Mouse (Mus musculus) MEL (cell line): ENCODE data around the gene Acsl3. TPM values are rescaled to one million over a fixed set of nuclear protein-coding genes. Genes with fewer than 3 reads are reported as not detected.

Experiments used
- DNase-seq: peaks from one replicate; pipeline ENCODE4 v3.0.0; 2011; ENCODE audit warnings: low read depth, low spot score
- H3K27ac ChIP-seq: 2 replicates; pipeline ENCODE4 v1.5.1; 2012; ENCODE audit warnings: low read depth, mild to moderate bottlenecking, control low read depth, low read length, moderate library complexity; ENCODE audit not compliant: control insufficient read depth
- H3K27me3 ChIP-seq, 2 experiments: fragments of 150-350 bp in 1 of 2; sonication (generic) in 1 of 2; 2 replicates each; pipeline ENCODE4 v1.6.1; 2012; ENCODE audit warnings: low read length in 2 of 2, mild to moderate bottlenecking in 2 of 2, improper control_type of control experiment in 1 of 2, moderate library complexity in 1 of 2; ENCODE audit not compliant: insufficient read depth in 2 of 2, control insufficient read depth in 1 of 2
- H3K36me3 ChIP-seq, 2 experiments: 2 replicates each; pipeline ENCODE4 v1.6.1; 2012 to 2014; ENCODE audit warnings: low read length in 2 of 2, improper control_type of control experiment in 1 of 2, inconsistent platforms in 1 of 2, mild to moderate bottlenecking in 1 of 2; ENCODE audit not compliant: insufficient read depth in 2 of 2, control insufficient read depth in 1 of 2
- H3K4me1 ChIP-seq, 2 experiments: fragments of 150-350 bp in 1 of 2; sonication (generic) in 1 of 2; 2 replicates each; pipeline ENCODE4 v1.6.1; 2012; ENCODE audit warnings: low read length in 2 of 2, improper control_type of control experiment in 1 of 2, mild to moderate bottlenecking in 1 of 2; ENCODE audit not compliant: insufficient read depth in 2 of 2, control insufficient read depth in 1 of 2
- H3K4me3 ChIP-seq, 2 experiments: fragments of 150-350 bp in 1 of 2; sonication (generic) in 1 of 2; 2 replicates each; pipeline ENCODE4 v1.5.1; 2012; ENCODE audit warnings: low read depth in 2 of 2, low read length in 2 of 2, mild to moderate bottlenecking in 2 of 2, moderate library complexity in 2 of 2, control low read depth in 1 of 2, improper control_type of control experiment in 1 of 2; ENCODE audit not compliant: control insufficient read depth in 1 of 2, insufficient read depth in 1 of 2
- H3K79me2 ChIP-seq: 2 replicates; pipeline ENCODE4 v1.6.1; 2012; ENCODE audit warnings: mild to moderate bottlenecking, low read length, moderate library complexity; ENCODE audit not compliant: control insufficient read depth, poor library complexity, insufficient read depth
- H3K9ac ChIP-seq: 2 replicates; pipeline ENCODE4 v1.6.1; 2012; ENCODE audit warnings: low read depth, mild to moderate bottlenecking, control low read depth, low read length, moderate library complexity; ENCODE audit not compliant: control insufficient read depth, poor library complexity, severe bottlenecking
- H3K9me3 ChIP-seq: fragments of 150-350 bp; sonication (generic); replicated peaks from 2 replicates; pipeline ENCODE4 v1.6.1; 2012; ENCODE audit warnings: mild to moderate bottlenecking, low read length, improper control_type of control experiment, moderate library complexity; ENCODE audit not compliant: insufficient read depth
- CHD1 ChIP-seq: IDR thresholded peaks from 2 replicates; pipeline ENCODE4 v1.6.1; 2012; ENCODE audit warnings: low read depth, mild to moderate bottlenecking, inconsistent platforms, low read length, improper control_type of control experiment
- CHD2 ChIP-seq: IDR thresholded peaks from 2 replicates; pipeline ENCODE4 v1.6.1; 2011; ENCODE audit warnings: low read length, improper control_type of control experiment
- E2F4 ChIP-seq: IDR thresholded peaks from 2 replicates; pipeline ENCODE4 v1.6.1; 2011; ENCODE audit warnings: low read depth, low read length, improper control_type of control experiment, borderline replicate concordance
- ELF1 ChIP-seq: IDR thresholded peaks from 2 replicates; pipeline ENCODE4 v1.6.1; 2014; ENCODE audit warnings: low read depth, mild to moderate bottlenecking, inconsistent platforms, low read length, improper control_type of control experiment, moderate library complexity
- GABPA ChIP-seq: IDR thresholded peaks from 2 replicates; pipeline ENCODE4 v1.6.1; 2012; ENCODE audit warnings: low read depth, mild to moderate bottlenecking, inconsistent platforms, low read length, improper control_type of control experiment, moderate library complexity
- MAX ChIP-seq: IDR thresholded peaks from 2 replicates; pipeline ENCODE4 v1.6.1; 2011; ENCODE audit warnings: low read length, improper control_type of control experiment
- MAZ ChIP-seq: IDR thresholded peaks from 2 replicates; pipeline ENCODE4 v1.6.1; 2012; ENCODE audit warnings: low read depth, mild to moderate bottlenecking, inconsistent platforms, low read length, improper control_type of control experiment
- MYB ChIP-seq: IDR thresholded peaks from 2 replicates; pipeline ENCODE4 v1.6.1; 2011; ENCODE audit warnings: mild to moderate bottlenecking, low read depth, low read length, improper control_type of control experiment
- NRF1 ChIP-seq: IDR thresholded peaks from 2 replicates; pipeline ENCODE4 v1.6.1; 2014; ENCODE audit warnings: low read depth, mild to moderate bottlenecking, inconsistent platforms, low read length, improper control_type of control experiment, moderate library complexity; ENCODE audit not compliant: poor library complexity, insufficient read depth, severe bottlenecking
- POLR2A ChIP-seq, 2 experiments: IDR thresholded peaks; 2 replicates each; pipeline ENCODE4 v1.6.1; 2011 to 2012; ENCODE audit warnings: low read length in 2 of 2, mild to moderate bottlenecking in 2 of 2, control low read depth in 1 of 2, improper control_type of control experiment in 1 of 2, low read depth in 1 of 2, moderate library complexity in 1 of 2; ENCODE audit not compliant: control insufficient read depth in 1 of 2, insufficient read depth in 1 of 2, poor library complexity in 1 of 2
- POLR2AphosphoS2 ChIP-seq: IDR thresholded peaks from 2 replicates; pipeline ENCODE4 v1.6.1; 2011; ENCODE audit warnings: low read length, improper control_type of control experiment
- POLR2AphosphoS5 ChIP-seq: IDR thresholded peaks from 2 replicates; pipeline ENCODE4 v1.6.1; 2012; ENCODE audit warnings: low read depth, borderline replicate concordance, mild to moderate bottlenecking, inconsistent platforms, low read length, moderate library complexity, mixed read lengths
- RAD21 ChIP-seq: IDR thresholded peaks from 2 replicates; pipeline ENCODE4 v1.6.1; 2011; ENCODE audit warnings: mild to moderate bottlenecking, low read depth, low read length, improper control_type of control experiment
- RCOR1 ChIP-seq: IDR thresholded peaks from 2 replicates; pipeline ENCODE4 v1.6.1; 2012; ENCODE audit warnings: low read depth, mild to moderate bottlenecking, inconsistent platforms, low read length, improper control_type of control experiment
- SMC3 ChIP-seq: IDR thresholded peaks from 2 replicates; pipeline ENCODE4 v1.6.1; 2011; ENCODE audit warnings: low read depth, low read length, improper control_type of control experiment
- TBP ChIP-seq: IDR thresholded peaks from 2 replicates; pipeline ENCODE4 v1.8.0; 2011; ENCODE audit warnings: low read depth, low read length, improper control_type of control experiment
- ZC3H11A ChIP-seq: IDR thresholded peaks from 2 replicates; pipeline ENCODE4 v1.6.1; 2012; ENCODE audit warnings: low read depth, mild to moderate bottlenecking, inconsistent platforms, low read length, improper control_type of control experiment
- polyA plus RNA-seq, 2 experiments: library from polyadenylated mRNA; stranded (reverse) in 1 of 2; unstranded in 1 of 2; fragments of >175 nt in 1 of 2; fragments of >200 nt in 1 of 2; gene quantifications; 2 replicates each; pipeline versions ENCODE4 v1.2.1 to v1.2.4; 2012; ENCODE audit warnings: low replicate concordance in 2 of 2, low read depth in 1 of 2; ENCODE audit not compliant: insufficient read length in 2 of 2, insufficient read depth in 1 of 2, missing spikeins in 1 of 2
- total RNA-seq: library from RNA; depleted of rRNA; stranded (reverse); fragments of 300-350 nt; gene quantifications from 2 replicates; pipeline ENCODE4 v1.2.3, GENCODE M21; 2012

Gene Acsl3
- total and polyA plus RNA-seq, 3 experiments = 32.9 to 38.9 TPM; not detected in 1

- no peaks in the 10 kb centered on the region for H3K79me2 ChIP-seq
- H3K27me3 ChIP-seq = no peaks in the 10 kb centered on the region
- H3K4me3 ChIP-seq = no peak overlapping the region
- no peaks in the 10 kb centered on the region for H3K4me1 ChIP-seq
- DNase-seq = no peak
- H3K27ac ChIP-seq = no peak overlapping the region
- H3K9me3 ChIP-seq = no peaks in the 10 kb centered on the region
- peaks cover 0 to 8% of the 10 kb centered on the region in 2 experiments; a peak in 2 of 4 replicates for H3K36me3 ChIP-seq
- H3K9ac ChIP-seq = no peak overlapping the region
- TF ChIP-seq GABPA (no peak), CHD1 (no peak), MAZ (no peak), TBP (no peak), RCOR1 (no peak), POLR2AphosphoS5 (no peak)
Measured at GRCm38 (mm10) chr1:78701740-78702139, 44.1 kb downstream of the Acsl3 start.

GRCm38 (mm10) chr1:78702282-78702963 lies 44.8 kb downstream of the Acsl3 start:
- no peaks in the 10 kb centered on the region for H3K79me2 ChIP-seq
- no peaks in the 10 kb centered on the region for H3K9me3 ChIP-seq
- TF ChIP-seq POLR2AphosphoS2 = no peak
- no peak for TF ChIP-seq NRF1
- TF ChIP-seq POLR2A (IDR thresholded peaks at IDR 0.05; ENCODE audit: control insufficient read depth in 1 of 2, insufficient read depth in 1 of 2, low read depth in 1 of 2, low read length in 2 of 2, poor library complexity in 1 of 2) = no peak
- no peak for TF ChIP-seq MAX
- TF ChIP-seq RAD21 = no peak
- TF ChIP-seq ZC3H11A = no peak
- TF ChIP-seq E2F4 = no peak
- TF ChIP-seq ELF1 = no peak
- no peak for TF ChIP-seq CHD2
- TF ChIP-seq MYB = no peak
- no peak for TF ChIP-seq RCOR1
- no peak for TF ChIP-seq MAZ
- TF ChIP-seq SMC3 = no peak
- no peak for DNase-seq
- H3K4me1 ChIP-seq = no peaks in the 10 kb centered on the region
- no peak overlapping the region for H3K9ac ChIP-seq
- no peak overlapping the region for H3K27ac ChIP-seq
- peaks cover 0 to 8% of the 10 kb centered on the region in 2 experiments; a peak in 2 of 4 replicates for H3K36me3 ChIP-seq
- no peaks in the 10 kb centered on the region for H3K27me3 ChIP-seq
- no peak overlapping the region for H3K4me3 ChIP-seq
